Mouse (Mus musculus) embryo, embryonic 10 days (tissue): ENCODE data around the gene Camk2b.
"Not testable (repeated sequence)": the region's sequence is repeated elsewhere in the genome, so short reads cannot be mapped to it uniquely, and the experiment has no call there.

Source experiments
- DNase-seq: peaks from one replicate; pipeline ENCODE4 v3.0.0-alpha.2; 2015; ENCODE audit warnings: low spot score

Camk2b gene

GRCm38 (mm10) chr11:6015011-6015431 lies 51.1 kb downstream of the Camk2b start:
- no peak for DNase-seq

GRCm38 (mm10) chr11:6013359-6013758 lies 52.8 kb downstream of the Camk2b start:
- DNase-seq = no peak

- DNase-seq = no peak
These were observed 54.3 kb downstream of the Camk2b start for GRCm38 (mm10) chr11:6011879-6012278.

GRCm38 (mm10) chr11:6010751-6011482 lies 55.2 kb downstream of the Camk2b start:
- not testable (repeated sequence) for DNase-seq

GRCm38 (mm10) chr11:6007779-6008128 lies 58.4 kb downstream of the Camk2b start:
- DNase-seq = not testable (repeated sequence)

GRCm38 (mm10) chr11:6007010-6007778 lies 59.0 kb downstream of the Camk2b start:
- DNase-seq = not testable (repeated sequence)

- DNase-seq = not testable (repeated sequence)
These were observed 59.7 kb downstream of the Camk2b start for GRCm38 (mm10) chr11:6006351-6007009.

- not testable (repeated sequence) for DNase-seq
These were observed 60.7 kb downstream of the Camk2b start for GRCm38 (mm10) chr11:6005374-6006043.

- DNase-seq = no peak
These were observed 63.0 kb downstream of the Camk2b start for GRCm38 (mm10) chr11:6003046-6003639.

GRCm38 (mm10) chr11:6001981-6002649 lies 64.0 kb downstream of the Camk2b start:
- DNase-seq = no peak

GRCm38 (mm10) chr11:6000961-6001682 lies 65.0 kb downstream of the Camk2b start:
- no peak for DNase-seq

- DNase-seq = peak; percentile 81
These were observed 66.1 kb downstream of the Camk2b start for GRCm38 (mm10) chr11:5999832-6000771.

GRCm38 (mm10) chr11:5998472-5998871 lies 67.7 kb downstream of the Camk2b start:
- no peak for DNase-seq

GRCm38 (mm10) chr11:5995989-5996388 lies 70.2 kb downstream of the Camk2b start:
- peak; percentile 89 for DNase-seq

GRCm38 (mm10) chr11:5994880-5995279 lies 71.3 kb downstream of the Camk2b start:
- DNase-seq = no peak

- no peak for DNase-seq
These were observed 72.0 kb downstream of the Camk2b start for GRCm38 (mm10) chr11:5994212-5994611.

- peak; percentile 76 for DNase-seq
These were observed 75.3 kb downstream of the Camk2b start for GRCm38 (mm10) chr11:5990910-5991309.

GRCm38 (mm10) chr11:5989954-5990593 lies 76.1 kb downstream of the Camk2b start:
- no peak for DNase-seq

- no peak for DNase-seq
These were observed 78.0 kb downstream of the Camk2b start for GRCm38 (mm10) chr11:5988126-5988525.
